In genomic region chr1:182045208-182045607, GRCm38 (mm10) we compare ENCODE assay signal across 16 mouse cellular contexts. TPM values are rescaled to one million over a fixed set of nuclear protein-coding genes. Genes with fewer than 3 reads are reported as not detected.
DNase-seq lines count a peak whose midpoint lies in the region; ATAC-seq and TF ChIP-seq lines count a peak whose summit lies in the region.
"Had no signal": no experiment of that assay in that cellular context is flagged by ENCODE, and none has a peak within 500 bp of the region (broad histone marks: within the 10 kb centered on the region; RNA-seq: fewer than 3 reads in every experiment).

No protein-coding gene starts in this region.

- H3K27ac ChIP-seq in layer of hippocampus, adult 2 months: peak overlapping the region; percentile 61; the same call in 1 of the 2 replicates
- H3K27ac ChIP-seq in embryonic facial prominence, embryonic 14.5 days (replicated peaks; ENCODE audit: low read depth, low read length): no peak overlapping the region
- H3K27ac ChIP-seq in midbrain, embryonic 10.5 days (replicated peaks): peak overlapping the region; percentile 68
- no peak overlapping the region for H3K27ac ChIP-seq in intestine, embryonic 15.5 days
- H3K27ac ChIP-seq: heart, embryonic 15.5 days; liver, embryonic 12.5 days had no signal

- 80% methylated on average over 4 of the region's 4 CpGs for WGBS in embryonic facial prominence, embryonic 14.5 days
- 65% methylated on average over 4 of the region's 4 CpGs for WGBS in midbrain, embryonic 10.5 days
- WGBS in intestine, embryonic 15.5 days: 67% methylated on average over 4 of the region's 4 CpGs

- peak in 1 of 2 experiments; percentile 37 for DNase-seq in layer of hippocampus, adult 2 months (ENCODE audit: low spot score in 2 of 2)
- no peak for DNase-seq in layer of hippocampus, postnatal 14 days (ENCODE audit: low spot score in 2 of 2)
- peak; percentile 73 for DNase-seq in brain, adult 2 months (ENCODE audit: low read depth, low spot score)
- DNase-seq in embryonic facial prominence, embryonic 14.5 days (ENCODE audit: low spot score): no peak
- peak; percentile 23 for DNase-seq in midbrain, embryonic 10.5 days (ENCODE audit: low spot score)
- no peak for DNase-seq in cerebellum, adult 9-10 months
- no peak for DNase-seq in urinary bladder, postnatal 10 days (ENCODE audit: low spot score)
- DNase-seq: adrenal gland, postnatal 10 days; gastrocnemius, postnatal 14 days; kidney, postnatal 10 days; thymus, adult 2 months had no signal

- TF ChIP-seq CTCF in layer of hippocampus, adult 2 months (conservative IDR thresholded peaks at IDR 0.05): no peak

- H3K9me3 ChIP-seq in embryonic facial prominence, embryonic 14.5 days (ENCODE audit: control insufficient read depth, low read length): no peaks in the 10 kb centered on the region
- no peaks in the 10 kb centered on the region for H3K9me3 ChIP-seq in midbrain, embryonic 10.5 days (replicated peaks)
- no peaks in the 10 kb centered on the region for H3K9me3 ChIP-seq in intestine, embryonic 15.5 days
- H3K9me3 ChIP-seq: heart, embryonic 15.5 days; liver, embryonic 12.5 days had no signal

- H3K4me1 ChIP-seq in embryonic facial prominence, embryonic 14.5 days (ENCODE audit: control insufficient read depth, insufficient read depth, low read length): 0 out of 2 replicates have a peak, but pooled peaks cover 5% of the 10 kb centered on the region
- H3K4me1 ChIP-seq in midbrain, embryonic 10.5 days: peaks cover 14% of the 10 kb centered on the region
- peaks cover 3% of the 10 kb centered on the region; the same call in 1 of the 2 replicates for H3K4me1 ChIP-seq in intestine, embryonic 15.5 days (replicated peaks)
- H3K4me1 ChIP-seq: heart, embryonic 15.5 days; liver, embryonic 12.5 days had no signal

- H3K4me2 ChIP-seq in embryonic facial prominence, embryonic 14.5 days (ENCODE audit: low read depth, low read length): no peak overlapping the region
- no peak overlapping the region for H3K4me2 ChIP-seq in intestine, embryonic 15.5 days (replicated peaks)
- H3K4me2 ChIP-seq: heart, embryonic 15.5 days; liver, embryonic 12.5 days had no signal

- no peak overlapping the region for H3K4me3 ChIP-seq in layer of hippocampus, adult 2 months
- no peak overlapping the region for H3K4me3 ChIP-seq in embryonic facial prominence, embryonic 14.5 days (ENCODE audit: low read depth, low read length)
- H3K4me3 ChIP-seq in midbrain, embryonic 10.5 days: no peak overlapping the region
- H3K4me3 ChIP-seq in intestine, embryonic 15.5 days (replicated peaks): no peak overlapping the region
- H3K4me3 ChIP-seq: heart, embryonic 15.5 days; liver, embryonic 12.5 days had no signal

- H3K36me3 ChIP-seq in embryonic facial prominence, embryonic 14.5 days (ENCODE audit: control insufficient read depth, insufficient read depth, low read length): no peaks in the 10 kb centered on the region
- no peaks in the 10 kb centered on the region for H3K36me3 ChIP-seq in midbrain, embryonic 10.5 days
- H3K36me3 ChIP-seq in intestine, embryonic 15.5 days: no peaks in the 10 kb centered on the region
- H3K36me3 ChIP-seq: heart, embryonic 15.5 days; liver, embryonic 12.5 days had no signal

- peak; percentile 26; the same call in 1 of the 2 replicates for ATAC-seq in embryonic facial prominence, embryonic 14.5 days (ENCODE audit: low read depth)
- ATAC-seq in intestine, embryonic 15.5 days: no peak
- ATAC-seq: liver, embryonic 12.5 days; lung, postnatal 0 days; Patski had no signal

- H3K27me3 ChIP-seq in embryonic facial prominence, embryonic 14.5 days (replicated peaks; ENCODE audit: control insufficient read depth, insufficient read depth, low read length): no peaks in the 10 kb centered on the region
- no peaks in the 10 kb centered on the region for H3K27me3 ChIP-seq in midbrain, embryonic 10.5 days (ENCODE audit: low read depth, poor library complexity, severe bottlenecking)
- H3K27me3 ChIP-seq in intestine, embryonic 15.5 days (replicated peaks): no peaks in the 10 kb centered on the region
- H3K27me3 ChIP-seq: heart, embryonic 15.5 days; liver, embryonic 12.5 days; Patski had no signal

- no peak overlapping the region for H3K9ac ChIP-seq in embryonic facial prominence, embryonic 14.5 days (ENCODE audit: low read depth, low read length)
- H3K9ac ChIP-seq in intestine, embryonic 15.5 days: no peak overlapping the region
- H3K9ac ChIP-seq: heart, embryonic 15.5 days; liver, embryonic 12.5 days had no signal

RNA-seq across cellular contexts. Expression of gene Enah, which starts 25.4 kb away (rescaled TPM):
- total RNA-seq in layer of hippocampus, adult 2 months (2021): 100 to 1,000 TPM; 192 to 203 TPM
- 100 to 1,000 TPM; 181 to 193 TPM for total RNA-seq in layer of hippocampus, postnatal 14 days (2021)
- polyA plus RNA-seq in embryonic facial prominence, embryonic 14.5 days (2014; fragmentation: Nextera tagmentation; extraction: Ambion mirVana): 23.7 and 27.6 TPM in 2 replicates
- polyA plus RNA-seq in midbrain, embryonic 10.5 days (2016; fragmentation: Nextera tagmentation; extraction: Ambion mirVana): 23.2 and 26.9 TPM in 2 replicates
- polyA plus RNA-seq in intestine, embryonic 15.5 days (2015; fragmentation: Nextera tagmentation; extraction: Ambion mirVana): 12.3 and 13.4 TPM in 2 replicates

Comparison
In these comparisons a context has a peak if more than half of its experiments do, and no peak if none do; other contexts are left out.
1. DNase-seq: peak in brain, adult 2 months (single experiment) and midbrain, embryonic 10.5 days (single experiment); none in layer of hippocampus, postnatal 14 days (0 of 2), embryonic facial prominence, embryonic 14.5 days (single experiment), cerebellum, adult 9-10 months (single experiment) and urinary bladder, postnatal 10 days (single experiment).
2. H3K27ac ChIP-seq: peak in layer of hippocampus, adult 2 months (single experiment) and midbrain, embryonic 10.5 days (single experiment); none in embryonic facial prominence, embryonic 14.5 days (single experiment) and intestine, embryonic 15.5 days (single experiment).